Mouse (Mus musculus) T-cell, adult 2 months (primary cell): ENCODE results near the gene Atp1b4.
"Not testable (repeated sequence)": the region's sequence is repeated elsewhere in the genome, so short reads cannot be mapped to it uniquely, and the experiment has no call there.

Experiments
- DNase-seq: peaks from one replicate; pipeline ENCODE4 v3.0.0; 2022; ENCODE audit warnings: low spot score

The Atp1b4 gene

GRCm38 (mm10) chrX:38315884-38316283, at the start of gene Atp1b4:
Gene Atp1b4, plus strand, starts transcription at chrX:38316184.
- no peak for DNase-seq

- DNase-seq, result no peak
Observed at GRCm38 (mm10) chrX:38308597-38308996, 7.4 kb upstream of the Atp1b4 start.

- no peak for DNase-seq
Observed at GRCm38 (mm10) chrX:38311054-38311453, 4.9 kb upstream of the Atp1b4 start.

GRCm38 (mm10) chrX:38312910-38313625, 2.9 kb upstream of the Atp1b4 start:
- DNase-seq, result no peak

- no peak for DNase-seq
Observed at GRCm38 (mm10) chrX:38313626-38314210, 2.3 kb upstream of the Atp1b4 start.

GRCm38 (mm10) chrX:38330695-38331406, 14.9 kb downstream of the Atp1b4 start:
- DNase-seq, result no peak

GRCm38 (mm10) chrX:38334329-38335279, 18.6 kb downstream of the Atp1b4 start:
- DNase-seq, result peak; percentile 0

GRCm38 (mm10) chrX:38362016-38362415, 46.0 kb downstream of the Atp1b4 start:
- no peak for DNase-seq

- DNase-seq, result not testable (repeated sequence)
Observed at GRCm38 (mm10) chrX:38364621-38365020, 48.6 kb downstream of the Atp1b4 start.

- DNase-seq, result not testable (repeated sequence)
Observed at GRCm38 (mm10) chrX:38373169-38373568, 57.2 kb downstream of the Atp1b4 start.
